Mouse (Mus musculus) neural tube, embryonic 12.5 days (tissue): ENCODE data around the gene Cd151. TPM values are rescaled to one million over a fixed set of nuclear protein-coding genes. Genes with fewer than 3 reads are reported as not detected.

Experiments used
- ATAC-seq: fragments of 200-750 bp; cut with Nextera tagmentation; 2 replicates; pipeline ENCODE4 v1.8.0; 2017; ENCODE audit warnings: low read depth, mild to moderate bottlenecking, moderate TSS enrichment, moderate library complexity; ENCODE audit not compliant: low FRiP score
- H3K27ac ChIP-seq: fragments of 300-500 bp; sonication (generic); 2 replicates; pipeline ENCODE4 v1.5.1; 2016
- H3K27me3 ChIP-seq: fragments of 300-500 bp; sonication (generic); replicated peaks from 2 replicates; pipeline ENCODE4 v1.6.1; 2016; ENCODE audit warnings: mild to moderate bottlenecking
- H3K36me3 ChIP-seq: fragments of 300-500 bp; sonication (generic); 2 replicates; pipeline ENCODE4 v1.6.1; 2016; ENCODE audit warnings: mild to moderate bottlenecking
- H3K4me1 ChIP-seq: fragments of 300-500 bp; sonication (generic); 2 replicates; pipeline ENCODE4 v1.6.1; 2016
- H3K4me2 ChIP-seq: fragments of 300-500 bp; sonication (generic); replicated peaks from 2 replicates; pipeline ENCODE4 v1.6.1; 2016; ENCODE audit warnings: mild to moderate bottlenecking
- H3K4me3 ChIP-seq: fragments of 300-500 bp; sonication (generic); 2 replicates; pipeline ENCODE4 v1.5.1; 2016
- H3K9ac ChIP-seq: fragments of 300-500 bp; sonication (generic); 2 replicates; pipeline ENCODE4 v1.6.1; 2016; ENCODE audit warnings: mild to moderate bottlenecking
- H3K9me3 ChIP-seq: fragments of 300-500 bp; sonication (generic); 2 replicates; pipeline ENCODE4 v1.6.1; 2016; ENCODE audit warnings: mild to moderate bottlenecking
- WGBS: fragments of 180-500 bp; shearing (Covaris S2); methylation state at CpG from one replicate; pipeline ENCODE4 v1.1.7; 2016; 5-methylcytosine and 5-hydroxymethylcytosine counted together
- polyA plus RNA-seq: library from polyadenylated mRNA; unstranded; fragments of >200 nt; fragmentation: Nextera tagmentation; extraction: Ambion mirVana; gene quantifications from 2 replicates; pipeline ENCODE4 v1.2.1, GENCODE M21; 2016

Gene Cd151
- polyA plus RNA-seq, 1 experiment from 2014 or later, result 20.6 TPM

DNA sequence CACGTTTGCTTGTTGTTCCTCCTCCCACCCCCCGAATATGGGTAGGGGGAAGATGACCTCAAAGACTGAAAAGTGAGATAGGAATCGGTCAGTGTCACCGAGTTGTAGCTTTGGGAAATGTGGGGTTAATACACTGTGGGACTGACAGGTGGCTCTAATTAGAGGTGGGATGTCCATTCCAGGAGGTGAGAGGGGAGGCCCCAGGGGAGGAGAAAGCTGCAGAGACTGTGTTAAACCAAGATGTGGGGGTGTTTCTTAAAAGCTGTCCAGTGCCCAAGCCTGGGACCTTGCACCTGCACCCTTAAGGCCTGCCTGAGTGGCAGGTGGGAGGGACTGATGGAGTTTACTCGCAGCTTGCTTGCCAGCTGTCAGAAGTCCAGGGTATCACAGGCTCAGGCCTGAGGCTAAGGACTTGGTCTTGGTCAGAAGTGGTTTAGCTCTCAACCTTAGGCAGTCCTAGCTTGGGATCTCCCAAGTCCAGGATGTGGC, 4.8 kb upstream of the Cd151 start:
- Histone ChIP-seq H3K36me3 (peaks cover 12% of the 10 kb centered on the region), H3K27ac (no peak overlapping the region), H3K9me3 (no peaks in the 10 kb centered on the region), H3K4me3 (peak overlapping the region; percentile 30; the same call in 1 of the 2 replicates), H3K4me1 (peaks cover 11% of the 10 kb centered on the region), H3K27me3 (peaks cover 77% of the 10 kb centered on the region), H3K9ac (peak overlapping the region; percentile 51; the same call in 1 of the 2 replicates), H3K4me2 (peak overlapping the region; percentile 60; the same call in 1 of the 2 replicates)
- WGBS, result 16% methylated on average over 5 of the region's 5 CpGs
- no peak for ATAC-seq

DNA sequence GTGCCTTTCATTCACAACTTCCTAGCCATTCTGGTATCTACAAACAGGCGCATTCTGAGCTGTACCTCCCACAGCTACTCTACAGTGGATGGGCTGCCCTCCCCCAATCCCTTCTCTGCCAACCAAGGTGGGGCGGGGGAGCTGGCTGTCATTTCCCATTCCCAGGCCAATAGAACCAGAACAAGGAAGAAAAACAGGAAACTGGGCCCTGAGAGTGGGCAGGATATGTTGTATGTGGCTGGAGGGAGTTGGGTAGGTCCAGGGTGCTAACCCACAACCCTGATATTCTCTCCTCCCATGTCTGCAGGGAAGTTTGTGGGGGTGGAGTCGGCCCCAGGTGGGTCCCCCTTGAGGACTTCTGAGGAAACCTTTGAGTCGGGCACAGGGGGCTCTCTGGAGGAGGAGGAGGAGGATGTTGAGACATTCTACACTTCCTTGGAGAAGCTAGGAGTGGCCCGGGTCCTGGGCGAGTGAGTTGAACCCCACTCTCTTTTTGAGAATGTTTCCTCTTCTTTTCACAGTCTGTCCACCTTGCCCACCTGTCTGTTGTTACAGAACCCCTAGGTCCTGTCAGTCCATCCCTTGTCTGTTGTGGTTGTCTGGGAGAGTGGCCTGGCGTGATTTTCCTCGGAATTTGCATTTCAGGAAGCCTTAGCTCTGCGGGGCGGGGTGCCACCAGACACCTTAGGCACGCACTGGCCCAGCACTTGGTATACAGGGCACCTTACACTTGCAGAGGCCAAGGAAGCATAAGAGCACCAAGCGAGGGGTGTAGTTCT, 3.2 kb upstream of the Cd151 start:
- WGBS, result 19% methylated on average over 12 of the region's 12 CpGs
- Histone ChIP-seq H3K27me3 (peaks cover 77% of the 10 kb centered on the region), H3K36me3 (peaks cover 8% of the 10 kb centered on the region), H3K9ac (no peak overlapping the region), H3K4me2 (peak overlapping the region; percentile 38), H3K4me3 (0 out of 2 replicates have a peak overlapping the region, but pooled peaks have one; percentile 1), H3K9me3 (no peaks in the 10 kb centered on the region), H3K27ac (no peak overlapping the region), H3K4me1 (peaks cover 26% of the 10 kb centered on the region)
- ATAC-seq, result no peak

DNA sequence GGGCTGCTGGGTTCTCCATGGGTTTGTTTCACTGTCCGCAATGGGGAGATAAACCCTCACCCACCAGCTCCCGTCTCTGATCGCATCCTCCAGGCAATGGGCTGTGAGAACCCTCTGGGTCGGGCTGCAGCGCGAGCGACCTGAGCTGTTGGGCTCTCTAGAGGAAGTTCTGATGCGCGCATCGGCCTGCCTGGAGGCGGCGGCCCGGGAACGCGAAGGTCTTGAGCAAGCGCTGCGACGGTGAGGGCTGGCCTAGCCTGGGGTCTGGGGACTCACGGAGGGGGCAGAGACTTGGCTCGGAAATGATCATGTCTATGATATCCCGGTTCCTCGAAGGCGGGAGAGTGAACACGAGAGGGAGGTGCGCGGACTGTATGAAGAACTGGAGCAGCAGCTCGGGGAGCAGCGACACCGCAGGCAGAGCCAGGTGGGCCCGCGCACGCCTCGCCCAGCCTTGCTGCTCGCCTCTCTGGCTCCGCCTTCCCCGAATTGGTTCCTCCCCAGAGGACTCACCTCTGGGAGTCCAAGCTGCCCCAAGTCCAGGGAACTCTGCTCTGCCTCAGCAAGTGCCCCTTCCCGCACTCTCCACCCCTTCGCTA, 2.5 kb upstream of the Cd151 start:
- H3K4me1 ChIP-seq, result peaks cover 32% of the 10 kb centered on the region
- ATAC-seq, result no peak
- H3K9ac ChIP-seq, result peak overlapping the region; percentile 29; the same call in 1 of the 2 replicates
- H3K36me3 ChIP-seq, result peaks cover 8% of the 10 kb centered on the region
- peaks cover 72% of the 10 kb centered on the region for H3K27me3 ChIP-seq
- H3K4me2 ChIP-seq, result peak overlapping the region; percentile 38
- H3K27ac ChIP-seq, result no peak overlapping the region
- H3K4me3 ChIP-seq, result 0 out of 2 replicates have a peak overlapping the region, but pooled peaks have one; percentile 1
- 2% methylated on average over 38 of the region's 38 CpGs for WGBS
- no peaks in the 10 kb centered on the region for H3K9me3 ChIP-seq

DNA sequence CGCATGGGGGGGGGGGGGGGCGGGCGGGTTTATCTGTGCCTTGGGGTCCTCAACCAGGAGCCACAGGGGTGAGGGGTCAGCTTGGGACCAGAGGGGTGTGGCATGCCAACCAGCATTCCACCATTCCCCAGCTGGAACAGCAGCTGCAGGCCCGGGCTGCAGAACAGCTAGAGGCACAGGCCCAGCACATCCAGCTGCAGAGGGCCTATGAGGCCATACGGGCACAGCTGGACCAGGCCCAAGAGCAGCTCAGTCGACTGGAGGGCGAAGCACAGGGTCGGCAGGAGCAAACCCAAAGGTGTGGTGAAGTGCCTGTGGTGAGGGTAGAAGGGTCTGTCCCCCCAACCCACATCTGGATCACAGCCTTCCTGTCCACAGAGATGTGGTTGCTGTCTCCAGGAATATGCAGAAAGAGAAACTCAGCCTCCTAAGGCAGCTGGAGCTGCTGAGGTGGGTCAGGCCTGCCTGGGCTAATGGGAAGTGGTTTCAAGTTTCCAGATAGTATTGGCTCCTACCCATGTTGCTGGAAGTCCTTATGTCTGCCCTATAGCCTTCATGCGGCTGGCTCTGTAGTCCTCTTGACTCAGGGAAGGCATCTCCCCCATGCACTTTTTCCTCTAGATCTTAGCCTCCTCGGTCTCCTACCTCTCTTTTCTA, 1.7 kb upstream of the Cd151 start:
- Histone ChIP-seq H3K9me3 (no peaks in the 10 kb centered on the region), H3K4me3 (no peak overlapping the region), H3K36me3 (peaks cover 14% of the 10 kb centered on the region), H3K9ac (peak overlapping the region; percentile 29; the same call in 1 of the 2 replicates), H3K4me1 (peaks cover 37% of the 10 kb centered on the region), H3K27ac (no peak overlapping the region), H3K4me2 (peak overlapping the region; percentile 38), H3K27me3 (peaks cover 64% of the 10 kb centered on the region)
- 47% methylated on average over 7 of the region's 10 CpGs for WGBS
- no peak for ATAC-seq

DNA sequence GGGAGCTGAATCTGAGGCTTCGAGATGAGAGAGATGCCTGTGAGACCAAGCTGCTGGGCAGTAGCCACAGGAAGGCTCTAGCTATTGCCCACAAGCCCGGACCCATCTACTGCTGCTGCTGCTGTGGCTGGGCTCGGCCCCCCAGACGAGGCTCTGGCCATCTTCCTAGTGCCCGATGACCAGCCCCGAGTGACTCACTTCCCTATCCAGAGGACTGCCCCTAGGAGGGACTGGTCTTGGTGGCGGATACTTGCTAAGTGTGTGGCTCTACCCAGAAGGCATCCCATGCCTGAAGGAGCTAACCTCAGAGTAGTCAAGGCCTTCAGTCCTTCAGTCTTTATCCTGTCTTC, 1.2 kb upstream of the Cd151 start:
- no peak overlapping the region for H3K4me3 ChIP-seq
- H3K27me3 ChIP-seq, result peaks cover 59% of the 10 kb centered on the region
- H3K4me1 ChIP-seq, result peaks cover 37% of the 10 kb centered on the region
- H3K27ac ChIP-seq, result no peak overlapping the region
- H3K4me2 ChIP-seq, result no peak overlapping the region
- WGBS, result 70% methylated on average over 7 of the region's 7 CpGs
- H3K36me3 ChIP-seq, result peaks cover 19% of the 10 kb centered on the region
- H3K9ac ChIP-seq, result no peak overlapping the region
- H3K9me3 ChIP-seq, result no peaks in the 10 kb centered on the region
- no peak for ATAC-seq

DNA sequence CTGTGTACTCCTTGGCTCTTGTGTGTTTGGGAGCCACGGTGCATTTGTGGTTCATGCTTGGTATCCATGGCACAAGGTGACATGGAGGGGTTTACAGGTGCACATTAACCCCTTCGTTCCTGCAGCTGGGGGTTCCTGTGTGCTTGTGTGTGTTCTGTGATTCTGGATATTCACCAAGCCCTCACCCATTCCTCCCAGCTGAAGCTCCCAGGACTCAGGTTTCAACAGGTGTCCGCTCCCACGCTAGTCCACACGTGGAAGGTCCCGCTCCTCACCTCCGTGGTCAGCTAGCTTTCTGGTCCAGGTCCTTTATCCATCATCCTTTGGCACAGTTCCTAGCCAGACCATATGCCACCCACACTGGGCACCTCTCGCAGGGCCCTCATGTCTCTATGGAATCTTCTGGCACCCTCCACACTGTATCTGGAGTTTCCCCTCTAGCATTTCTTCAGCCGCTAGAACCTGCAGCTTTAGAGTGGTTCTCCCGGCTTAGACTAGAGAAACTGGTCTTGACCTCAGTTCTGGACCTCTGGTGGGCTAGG, 514 bp upstream of the Cd151 start:
- Histone ChIP-seq H3K36me3 (peaks cover 25% of the 10 kb centered on the region), H3K27me3 (peaks cover 52% of the 10 kb centered on the region), H3K4me1 (peaks cover 34% of the 10 kb centered on the region), H3K9me3 (no peaks in the 10 kb centered on the region), H3K27ac (no peak overlapping the region), H3K4me2 (peak overlapping the region; percentile 76), H3K9ac (0 out of 2 replicates have a peak overlapping the region, but pooled peaks have one; percentile 77), H3K4me3 (peak overlapping the region; percentile 63; the same call in 1 of the 2 replicates)
- WGBS, result 60% methylated on average over 10 of the region's 10 CpGs
- no peak for ATAC-seq

DNA sequence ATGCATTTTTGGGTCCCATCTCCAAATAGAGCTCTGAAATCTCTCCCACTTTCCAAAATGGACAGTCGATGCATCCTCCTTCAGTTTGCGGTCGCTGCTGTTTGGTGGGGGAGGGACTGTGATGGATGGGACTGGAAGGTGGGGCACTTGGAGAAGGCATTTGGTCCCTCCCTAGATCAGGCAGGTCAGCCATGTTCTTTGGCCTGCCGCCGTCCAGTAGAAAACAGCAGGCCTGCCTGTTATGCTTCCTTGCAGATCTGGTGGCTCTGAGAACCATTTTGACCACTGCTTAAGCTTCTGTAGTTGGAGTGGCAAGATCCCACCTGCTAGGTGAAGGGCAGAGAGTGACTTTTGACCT, 951 bp downstream of the Cd151 start:
- H3K27ac ChIP-seq, result peak overlapping the region; percentile 88
- H3K4me1 ChIP-seq, result peaks cover 29% of the 10 kb centered on the region
- H3K27me3 ChIP-seq, result peaks cover 38% of the 10 kb centered on the region
- no peaks in the 10 kb centered on the region for H3K9me3 ChIP-seq
- ATAC-seq, result peak; percentile 26; the same call in 1 of the 2 replicates
- H3K9ac ChIP-seq, result peak overlapping the region; percentile 77
- H3K36me3 ChIP-seq, result peaks cover 37% of the 10 kb centered on the region
- H3K4me3 ChIP-seq, result peak overlapping the region; percentile 63
- peak overlapping the region; percentile 76 for H3K4me2 ChIP-seq
- 15% methylated on average over 5 of the region's 5 CpGs for WGBS

DNA sequence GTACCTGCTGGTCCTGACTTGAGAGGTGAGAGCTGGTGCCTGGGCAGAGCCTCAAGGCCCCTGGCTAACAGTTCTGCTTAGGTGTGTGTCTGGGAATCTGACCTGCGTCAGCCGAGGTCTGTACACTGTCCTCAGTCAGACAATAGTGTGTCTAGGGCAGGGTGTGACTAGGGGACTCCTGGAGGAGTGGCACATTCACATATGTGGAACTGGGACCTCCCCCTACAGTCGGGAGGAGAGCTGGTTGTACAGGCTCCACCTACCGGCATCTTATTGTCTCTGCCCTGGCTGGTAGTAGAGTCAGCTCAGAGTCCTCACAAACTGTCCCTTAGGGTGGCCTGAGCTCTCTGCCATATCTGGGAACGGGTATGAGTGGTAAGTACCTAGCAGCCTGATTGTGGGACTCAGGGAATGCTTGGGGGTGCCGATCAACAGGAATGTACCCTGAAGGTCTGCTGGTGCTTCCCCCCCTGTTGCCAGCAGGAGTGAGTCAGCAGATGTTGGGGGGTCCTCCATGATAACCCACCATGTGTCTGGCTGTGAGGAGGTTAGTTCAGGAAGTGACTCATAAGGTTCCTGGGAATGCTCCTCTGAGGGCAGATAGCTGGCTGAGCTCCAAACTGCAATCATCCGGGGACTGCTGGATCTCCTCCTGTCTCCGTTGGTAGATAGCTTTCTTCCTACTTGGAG, 1.5 kb downstream of the Cd151 start:
- Histone ChIP-seq H3K4me2 (peak overlapping the region; percentile 76), H3K9ac (peak overlapping the region; percentile 77), H3K4me1 (peaks cover 34% of the 10 kb centered on the region), H3K27ac (peak overlapping the region; percentile 88), H3K27me3 (peaks cover 32% of the 10 kb centered on the region), H3K4me3 (peak overlapping the region; percentile 63), H3K36me3 (peaks cover 37% of the 10 kb centered on the region), H3K9me3 (no peaks in the 10 kb centered on the region)
- peak; percentile 82 for ATAC-seq
- 24% methylated on average over 8 of the region's 8 CpGs for WGBS

DNA sequence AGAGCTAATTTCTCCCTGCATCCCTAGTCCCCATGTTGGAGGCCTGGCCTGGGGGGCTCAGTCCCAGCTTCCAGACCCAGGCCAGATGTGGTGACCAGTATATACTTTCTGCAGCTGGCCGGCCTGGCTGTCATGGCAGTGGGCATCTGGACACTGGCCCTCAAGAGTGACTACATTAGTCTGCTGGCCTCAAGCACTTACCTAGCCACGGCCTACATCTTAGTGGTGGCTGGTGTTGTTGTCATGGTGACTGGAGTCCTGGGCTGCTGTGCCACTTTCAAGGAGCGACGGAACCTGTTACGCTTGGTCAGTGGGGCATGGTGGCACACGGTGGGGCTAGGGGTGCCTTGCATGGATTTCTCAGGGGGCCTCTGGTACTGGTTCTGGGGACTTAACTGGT, 2.2 kb downstream of the Cd151 start:
- H3K27ac ChIP-seq, result 0 out of 2 replicates have a peak overlapping the region, but pooled peaks have one; percentile 88
- H3K27me3 ChIP-seq, result peaks cover 25% of the 10 kb centered on the region
- peaks cover 37% of the 10 kb centered on the region for H3K36me3 ChIP-seq
- ATAC-seq, result no peak
- 82% methylated on average over 6 of the region's 6 CpGs for WGBS
- H3K9ac ChIP-seq, result peak overlapping the region; percentile 41
- peak overlapping the region; percentile 76 for H3K4me2 ChIP-seq
- H3K4me3 ChIP-seq, result peak overlapping the region; percentile 63
- peaks cover 41% of the 10 kb centered on the region for H3K4me1 ChIP-seq
- H3K9me3 ChIP-seq, result no peaks in the 10 kb centered on the region

DNA sequence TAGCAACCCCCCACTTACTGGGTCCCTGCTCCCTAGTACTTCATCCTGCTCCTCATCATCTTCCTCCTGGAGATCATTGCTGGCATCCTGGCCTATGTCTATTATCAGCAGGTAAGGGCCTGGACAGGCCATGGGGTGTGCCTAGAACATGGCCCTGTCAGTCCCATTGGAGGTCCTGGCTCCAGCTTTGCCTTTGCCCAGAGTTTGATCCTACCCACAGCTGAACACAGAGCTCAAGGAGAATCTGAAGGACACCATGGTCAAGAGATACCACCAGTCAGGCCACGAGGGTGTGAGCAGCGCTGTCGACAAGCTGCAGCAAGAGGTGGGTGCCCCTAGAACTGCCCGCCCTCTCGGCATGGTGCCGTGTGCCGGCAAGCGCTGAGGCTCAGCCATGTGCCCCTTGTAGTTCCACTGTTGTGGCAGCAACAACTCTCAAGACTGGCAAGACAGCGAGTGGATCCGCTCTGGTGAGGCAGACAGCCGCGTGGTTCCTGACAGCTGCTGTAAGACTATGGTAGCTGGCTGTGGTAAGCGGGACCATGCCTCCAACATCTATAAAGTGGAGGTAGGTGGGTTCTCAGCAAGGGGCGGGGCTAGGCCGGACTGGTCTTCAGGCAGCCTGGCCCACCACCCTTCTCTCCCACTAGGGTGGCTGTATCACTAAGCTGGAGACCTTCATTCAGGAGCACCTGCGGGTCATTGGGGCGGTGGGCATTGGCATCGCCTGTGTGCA, 2.9 kb downstream of the Cd151 start:
- H3K4me1 ChIP-seq, result peaks cover 39% of the 10 kb centered on the region
- H3K4me3 ChIP-seq, result no peak overlapping the region
- peak overlapping the region; percentile 76 for H3K4me2 ChIP-seq
- H3K27me3 ChIP-seq, result peaks cover 18% of the 10 kb centered on the region
- ATAC-seq, result no peak
- H3K9ac ChIP-seq, result 0 out of 2 replicates have a peak overlapping the region, but pooled peaks have one; percentile 17
- H3K36me3 ChIP-seq, result peaks cover 37% of the 10 kb centered on the region
- 92% methylated on average over 18 of the region's 18 CpGs for WGBS
- no peaks in the 10 kb centered on the region for H3K9me3 ChIP-seq
- H3K27ac ChIP-seq, result no peak overlapping the region

DNA sequence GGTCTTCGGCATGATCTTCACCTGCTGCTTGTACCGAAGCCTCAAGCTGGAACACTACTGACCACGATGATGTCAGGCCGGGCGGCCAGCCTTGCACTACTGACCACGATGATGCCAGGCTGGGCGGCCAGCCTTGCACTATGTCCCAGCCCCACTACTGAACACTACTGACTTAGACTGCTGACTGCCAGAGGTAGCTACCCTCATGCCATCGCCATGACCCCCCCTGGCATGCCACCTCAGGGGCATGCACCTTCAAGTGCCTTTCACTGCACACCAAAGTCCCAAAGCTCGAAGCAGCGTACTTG, 3.4 kb downstream of the Cd151 start:
- ATAC-seq, result no peak
- peak overlapping the region; percentile 76; the same call in 1 of the 2 replicates for H3K4me2 ChIP-seq
- H3K27me3 ChIP-seq, result peaks cover 14% of the 10 kb centered on the region
- H3K36me3 ChIP-seq, result peaks cover 37% of the 10 kb centered on the region
- H3K4me1 ChIP-seq, result peaks cover 41% of the 10 kb centered on the region
- no peak overlapping the region for H3K4me3 ChIP-seq
- no peak overlapping the region for H3K9ac ChIP-seq
- no peaks in the 10 kb centered on the region for H3K9me3 ChIP-seq
- 94% methylated on average over 10 of the region's 10 CpGs for WGBS
- H3K27ac ChIP-seq, result no peak overlapping the region
